Mouse (Mus musculus) heart, adult 2 months (tissue): Measurements from ENCODE around the gene Mrgprd. TPM values are rescaled to one million over a fixed set of nuclear protein-coding genes. Genes with fewer than 3 reads are reported as not detected.
A peak's percentile ranks its signal among the peaks of the same experiment; 100 is the strongest.

Source experiments
- DNase-seq, 2 experiments: peaks; one replicate each; pipeline ENCODE4 v3.0.0; 2021
- H3K27ac ChIP-seq: fragments of 200-600 bp; 2 replicates; pipeline ENCODE4 v1.8.1; 2022
- H3K27me3 ChIP-seq: fragments of 200-500 bp; 2 replicates; pipeline ENCODE4 v1.6.1; 2012; ENCODE audit warnings: mild to moderate bottlenecking, low read length, inconsistent platforms, mixed read lengths; ENCODE audit not compliant: control insufficient read depth, insufficient read depth
- H3K36me3 ChIP-seq: fragments of 200-500 bp; 2 replicates; pipeline ENCODE4 v1.6.1; 2012; ENCODE audit warnings: low read length, inconsistent platforms; ENCODE audit not compliant: control insufficient read depth, insufficient read depth
- H3K4me1 ChIP-seq: fragments of 200-500 bp; 2 replicates; pipeline ENCODE4 v1.6.1; 2011; ENCODE audit warnings: low read length; ENCODE audit not compliant: control insufficient read depth, insufficient read depth
- H3K4me3 ChIP-seq: fragments of 200-600 bp; 2 replicates; pipeline ENCODE4 v1.8.1; 2022
- H3K79me2 ChIP-seq: fragments of 200-500 bp; replicated peaks from 2 replicates; pipeline ENCODE4 v1.6.1; 2012; ENCODE audit warnings: mild to moderate bottlenecking, inconsistent platforms, low read length, moderate library complexity, mixed read lengths; ENCODE audit not compliant: control insufficient read depth, insufficient read depth
- H3K9ac ChIP-seq: fragments of 200-500 bp; 2 replicates; pipeline ENCODE4 v1.6.1; 2012; ENCODE audit warnings: low read depth, mild to moderate bottlenecking, control low read depth, inconsistent platforms, low read length, mixed read lengths
- CTCF ChIP-seq: fragments of 200-600 bp; IDR thresholded peaks from 2 replicates; pipeline ENCODE4 v1.8.1; 2022; ENCODE audit warnings: antibody characterized with exemption, mild to moderate bottlenecking, moderate library complexity
- EP300 ChIP-seq: fragments of 200-500 bp; IDR thresholded peaks from 2 replicates; pipeline ENCODE4 v1.6.1; 2011; ENCODE audit warnings: low read depth, low read length, control low read depth; ENCODE audit not compliant: insufficient read depth
- POLR2A ChIP-seq: fragments of 200-500 bp; IDR thresholded peaks from 2 replicates; pipeline ENCODE4 v1.6.1; 2011; ENCODE audit warnings: mild to moderate bottlenecking, low read depth, low read length, control low read depth; ENCODE audit not compliant: insufficient read depth
- WGBS: fragments of 180-500 bp; shearing (Covaris S2); methylation state at CpG from one replicate; pipeline ENCODE4 v1.1.7; 2018; 5-methylcytosine and 5-hydroxymethylcytosine counted together
- intact Hi-C: fragments of 180-260 bp; cut with DNase I; formaldehyde crosslinking; loops from one replicate; pipeline ENCODE4 v1.15.1; 2025
- polyA plus RNA-seq: library from polyadenylated mRNA; depleted of rRNA; stranded (reverse); fragments of >200 nt; gene quantifications from 2 replicates; pipeline ENCODE4 v1.2.3, GENCODE M21; 2012
- total RNA-seq, 2 experiments: library from RNA; stranded (reverse); gene quantifications; 2 replicates each; pipeline ENCODE4 v1.2.3; 2021

Gene Mrgprd
- total and polyA plus RNA-seq, 3 experiments: not detected

GRCm38 (mm10) chr7:145283041-145283440, 31.6 kb upstream of the Mrgprd start:
- DNase-seq: no peak
- no peaks in the 10 kb centered on the region for H3K79me2 ChIP-seq
- peak overlapping the region; percentile 75 for H3K27ac ChIP-seq
- intact Hi-C loops: loop anchor here (2.0 kb wide), 1 partner anchor 30 kb away; no protein-coding TSS in a partner anchor
- H3K4me3 ChIP-seq: peak overlapping the region; percentile 84
- H3K27me3 ChIP-seq: no peaks in the 10 kb centered on the region
- TF ChIP-seq CTCF (no peak), EP300 (no peak), POLR2A (no peak)
- H3K36me3 ChIP-seq: no peaks in the 10 kb centered on the region
- peak overlapping the region; percentile 56 for H3K9ac ChIP-seq
- WGBS: 54% methylated on average over 4 of the region's 4 CpGs
- H3K4me1 ChIP-seq: peaks cover 4% of the 10 kb centered on the region

GRCm38 (mm10) chr7:145283487-145284187, 31.0 kb upstream of the Mrgprd start, which contains the start of gene Tpcn2:
Tpcn2 (minus strand) TSS chr7:145284011.
- intact Hi-C loops: loop anchor here (2.0 kb wide), 1 partner anchor 31 kb away; no protein-coding TSS in a partner anchor
- H3K27me3 ChIP-seq: no peaks in the 10 kb centered on the region
- H3K27ac ChIP-seq: peak within 1 kb of the TSS; percentile 75
- no peaks in the 10 kb centered on the region for H3K36me3 ChIP-seq
- peak; percentile 92 to 94 for DNase-seq
- H3K79me2 ChIP-seq: no peaks in the 10 kb centered on the region
- TF ChIP-seq EP300 (no peak), CTCF (peak; percentile 75), POLR2A (peak; percentile 83)
- WGBS: 2% methylated on average over 18 of the region's 18 CpGs
- peaks cover 4% of the 10 kb centered on the region for H3K4me1 ChIP-seq
- H3K9ac ChIP-seq: peak within 1 kb of the TSS; percentile 56
- peak within 1 kb of the TSS; percentile 84 for H3K4me3 ChIP-seq

GRCm38 (mm10) chr7:145284293-145284692, 30.3 kb upstream of the Mrgprd start:
- Histone ChIP-seq H3K36me3 (no peaks in the 10 kb centered on the region), H3K27ac (no peak overlapping the region), H3K4me3 (no peak overlapping the region), H3K79me2 (no peaks in the 10 kb centered on the region), H3K27me3 (no peaks in the 10 kb centered on the region), H3K4me1 (peaks cover 4% of the 10 kb centered on the region), H3K9ac (0 out of 2 replicates have a peak overlapping the region, but pooled peaks have one; percentile 14)
- 54% methylated on average over 3 of the region's 3 CpGs for WGBS
- intact Hi-C loops: no loop called here
- DNase-seq: no peak
- TF ChIP-seq EP300 (no peak), CTCF (no peak), POLR2A (no peak)

- Histone ChIP-seq H3K79me2 (no peaks in the 10 kb centered on the region), H3K36me3 (no peaks in the 10 kb centered on the region), H3K27ac (no peak overlapping the region), H3K4me1 (peaks cover 4% of the 10 kb centered on the region), H3K27me3 (no peaks in the 10 kb centered on the region), H3K4me3 (no peak overlapping the region), H3K9ac (no peak overlapping the region)
- TF ChIP-seq CTCF (no peak), EP300 (no peak), POLR2A (no peak)
- intact Hi-C loops: no loop called here
- WGBS: 78% methylated on average over 4 of the region's 4 CpGs
- DNase-seq: no peak
Measured at GRCm38 (mm10) chr7:145285476-145285875, 29.2 kb upstream of the Mrgprd start.

- intact Hi-C loops: no loop called here
- no peaks in the 10 kb centered on the region for H3K27me3 ChIP-seq
- TF ChIP-seq EP300 (no peak), POLR2A (no peak), CTCF (no peak)
- no peak overlapping the region for H3K4me3 ChIP-seq
- no peaks in the 10 kb centered on the region for H3K36me3 ChIP-seq
- WGBS: 48% methylated on average over 6 of the region's 6 CpGs
- H3K79me2 ChIP-seq: no peaks in the 10 kb centered on the region
- no peak for DNase-seq
- H3K4me1 ChIP-seq: peaks cover 4% of the 10 kb centered on the region
- H3K27ac ChIP-seq: no peak overlapping the region
- no peak overlapping the region for H3K9ac ChIP-seq
Measured at GRCm38 (mm10) chr7:145287410-145287809, 27.2 kb upstream of the Mrgprd start.

GRCm38 (mm10) chr7:145289302-145289701, 25.3 kb upstream of the Mrgprd start:
- Histone ChIP-seq H3K27me3 (no peaks in the 10 kb centered on the region), H3K36me3 (no peaks in the 10 kb centered on the region), H3K4me3 (no peak overlapping the region), H3K27ac (no peak overlapping the region), H3K9ac (no peak overlapping the region), H3K4me1 (no peaks in the 10 kb centered on the region), H3K79me2 (no peaks in the 10 kb centered on the region)
- TF ChIP-seq POLR2A (no peak), CTCF (peak; percentile 57)
- 24% methylated on average over 5 of the region's 5 CpGs for WGBS
- no peak for DNase-seq
- intact Hi-C loops: no loop called here
